Mouse (Mus musculus) B cell, adult 2 months (primary cell): ENCODE results near the gene Ceacam18.
A peak's percentile ranks its signal among the peaks of the same experiment; 100 is the strongest.
"Not testable (repeated sequence)": the region's sequence is repeated elsewhere in the genome, so short reads cannot be mapped to it uniquely, and the experiment has no call there.

Source experiments
- DNase-seq, 2 experiments: peaks; one replicate each; pipeline ENCODE4 v3.0.0; 2022

Ceacam18 gene

GRCm38 (mm10) chr7:43634500-43634899, at the start of gene Ceacam18:
TSS of gene Ceacam18 (plus strand) at chr7:43634707.
- no peak for DNase-seq

DNA sequence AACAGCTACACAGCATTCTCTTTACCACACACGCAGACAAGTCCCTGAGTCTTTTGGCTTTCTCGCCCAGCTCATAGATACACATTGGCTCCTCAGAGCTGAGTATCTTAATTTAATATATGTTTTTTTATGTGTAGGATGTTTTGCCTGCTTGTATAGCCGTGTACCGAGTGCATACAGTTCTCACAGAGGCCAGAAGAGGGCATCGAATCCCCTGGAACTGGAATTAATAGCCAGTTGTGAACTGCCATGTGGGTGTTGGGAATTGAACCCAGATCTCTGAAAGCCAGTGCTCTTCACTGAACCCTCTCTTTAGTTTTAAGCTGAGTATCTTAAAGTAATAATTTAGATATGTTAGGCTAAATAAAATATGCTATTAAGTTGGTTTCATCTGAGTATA, 49.7 kb upstream of the Ceacam18 start:
- peak; percentile 21 to 30 for DNase-seq

GRCm38 (mm10) chr7:43601884-43602283, 32.6 kb upstream of the Ceacam18 start:
- no peak for DNase-seq

- peak; percentile 7 to 25 for DNase-seq
These were observed 27.4 kb upstream of the Ceacam18 start, which contains the start of gene Zfp819 for GRCm38 (mm10) chr7:43606896-43607742. TSS of gene Zfp819 (plus strand) at chr7:43607169.

DNA sequence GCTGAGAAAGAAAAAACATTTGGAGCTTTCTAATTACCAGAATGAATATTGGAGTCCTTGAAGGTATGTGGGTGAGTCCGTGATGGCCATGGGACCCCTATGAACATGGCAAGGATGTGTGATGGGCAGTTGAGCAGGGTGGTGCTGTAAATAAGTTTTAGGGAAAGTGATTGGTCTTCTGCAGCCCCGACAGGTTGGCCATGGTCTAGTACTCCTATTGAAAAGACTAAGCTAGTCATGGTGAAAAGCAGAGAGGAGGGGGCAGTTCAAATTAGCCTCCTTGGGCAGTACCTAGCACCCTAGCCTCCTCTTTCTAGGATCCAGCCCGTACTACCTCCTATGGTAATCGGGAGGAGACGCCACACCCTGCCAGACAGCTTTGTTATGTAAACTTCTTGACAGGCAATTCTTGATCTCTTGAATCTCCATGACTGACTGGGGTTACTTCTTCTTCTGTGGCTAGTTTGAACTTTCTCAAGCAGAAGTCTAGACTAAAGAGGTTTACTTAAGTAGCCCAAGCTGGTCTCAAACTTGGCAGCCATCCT, 26.7 kb upstream of the Ceacam18 start:
- DNase-seq: no peak

DNA sequence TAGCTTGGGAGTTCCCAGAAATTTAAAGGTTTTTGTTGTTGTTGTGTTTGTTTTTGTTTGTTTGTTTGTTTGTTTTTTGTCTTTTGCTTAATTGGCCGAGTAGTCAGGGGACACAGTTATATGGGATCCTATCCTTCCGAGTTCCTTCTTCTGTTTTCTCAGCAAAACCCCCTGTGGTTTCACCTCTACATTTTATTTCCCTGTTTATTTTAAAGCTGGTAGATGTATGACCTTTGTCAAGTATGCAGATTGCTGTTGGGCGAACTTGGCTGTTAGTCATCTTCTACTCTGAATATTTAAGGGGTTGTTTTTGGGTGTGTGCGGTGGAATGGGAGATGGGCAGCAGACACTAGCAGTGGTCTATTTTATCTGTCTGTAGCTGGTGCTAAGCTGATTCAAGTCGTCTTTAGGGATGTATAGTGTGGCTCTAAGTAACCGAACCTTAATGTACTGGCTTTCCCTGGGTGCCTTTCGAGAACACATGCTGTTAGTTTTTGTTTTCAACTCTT, 26.1 kb upstream of the Ceacam18 start:
- no peak for DNase-seq

DNA sequence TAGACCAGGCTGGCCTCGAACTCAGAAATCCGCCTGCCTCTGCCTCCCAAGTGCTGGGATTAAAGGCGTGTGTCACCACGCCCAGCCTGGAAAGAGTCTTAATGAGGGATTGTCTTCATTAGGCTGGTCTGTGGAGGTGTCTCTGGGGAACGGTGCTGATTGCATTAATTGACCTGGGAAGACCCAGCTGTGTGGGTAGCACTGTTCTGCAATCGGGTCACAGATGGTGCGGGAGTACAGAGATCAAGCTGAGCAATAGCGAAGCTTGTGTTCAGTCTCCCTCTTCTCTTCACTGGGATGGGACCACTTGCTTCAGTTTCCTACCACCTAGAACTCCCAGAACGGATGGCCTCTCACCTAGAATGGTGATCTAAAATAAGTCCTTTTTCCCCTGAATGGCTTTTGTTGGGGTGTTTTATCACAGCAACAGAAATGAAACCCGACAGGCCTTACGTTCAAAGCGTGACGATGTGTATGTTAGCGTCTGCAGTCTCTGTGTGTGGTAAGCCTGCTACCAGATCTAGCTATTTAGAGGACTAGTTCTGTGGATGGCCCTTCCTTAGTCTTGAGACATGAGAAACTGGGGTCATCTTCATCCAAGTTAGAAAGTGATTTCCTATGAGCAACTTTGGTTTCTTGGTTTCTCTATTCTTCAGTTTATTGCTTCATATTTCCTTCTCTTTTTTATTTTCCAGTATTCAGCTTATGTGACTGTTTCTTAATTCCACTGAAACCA, 20.5 kb upstream of the Ceacam18 start:
- DNase-seq: no peak

DNA sequence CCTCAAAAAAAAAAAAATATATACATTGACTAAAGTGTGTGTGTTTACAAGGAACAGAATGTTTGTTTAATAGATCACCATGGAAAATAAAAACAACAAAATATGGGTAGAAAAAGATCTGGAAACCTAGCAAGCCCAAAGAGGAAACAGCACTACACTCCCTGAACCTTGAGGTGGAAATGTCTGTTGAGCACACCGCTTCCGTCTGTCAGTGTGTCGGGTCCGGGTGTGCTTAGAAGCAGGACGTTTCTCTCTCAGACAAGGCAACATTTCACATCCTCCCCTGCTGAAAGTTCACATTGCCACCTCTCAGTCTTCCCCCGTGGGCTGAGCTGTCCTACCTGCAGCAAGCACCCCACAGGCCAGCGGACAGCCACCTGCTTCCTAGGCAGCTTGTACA, 11.6 kb upstream of the Ceacam18 start:
- no peak for DNase-seq

DNA sequence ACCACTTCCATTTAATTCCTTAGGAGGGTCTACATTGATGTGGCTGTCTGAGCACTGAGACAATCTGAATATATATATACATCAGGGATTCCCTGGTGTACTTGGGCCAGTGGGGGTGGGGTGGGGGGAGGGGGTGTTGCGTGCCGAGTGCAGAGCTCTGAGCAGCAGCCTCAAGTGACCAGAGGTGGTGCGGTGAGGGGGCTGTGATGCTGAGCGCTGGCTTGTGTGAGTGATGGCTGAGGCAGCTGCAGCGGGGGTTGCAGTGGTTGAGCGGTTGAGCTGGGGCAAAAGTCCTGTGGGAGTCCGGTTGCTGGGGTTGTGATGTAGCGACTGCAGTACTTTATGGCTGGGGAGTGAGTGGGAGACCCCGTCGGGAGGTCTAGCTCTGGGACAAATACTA, 10.7 kb upstream of the Ceacam18 start:
- DNase-seq: no peak

DNA sequence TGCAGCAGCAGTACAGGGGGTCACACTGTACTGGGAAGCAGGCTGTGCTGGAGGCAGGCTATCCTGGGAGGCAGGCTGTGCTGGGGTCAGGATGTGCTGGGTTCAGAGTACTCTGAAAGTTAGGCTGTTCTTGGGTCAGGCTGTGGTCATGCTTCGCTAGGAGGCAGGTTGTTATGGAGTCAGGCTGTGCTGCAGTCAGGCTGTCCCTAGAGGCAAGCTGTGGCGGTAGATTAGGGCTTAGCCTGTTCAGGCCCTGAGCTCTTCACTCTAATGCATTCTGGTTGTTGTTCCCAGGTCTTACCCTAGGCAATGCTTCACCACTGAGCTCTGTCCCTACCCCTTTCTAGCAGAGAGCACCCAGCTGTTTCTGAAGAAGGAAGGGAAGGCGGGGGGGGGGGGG, 9.4 kb upstream of the Ceacam18 start:
- DNase-seq: no peak

GRCm38 (mm10) chr7:43625794-43626422, 8.6 kb upstream of the Ceacam18 start:
- DNase-seq: no peak

DNA sequence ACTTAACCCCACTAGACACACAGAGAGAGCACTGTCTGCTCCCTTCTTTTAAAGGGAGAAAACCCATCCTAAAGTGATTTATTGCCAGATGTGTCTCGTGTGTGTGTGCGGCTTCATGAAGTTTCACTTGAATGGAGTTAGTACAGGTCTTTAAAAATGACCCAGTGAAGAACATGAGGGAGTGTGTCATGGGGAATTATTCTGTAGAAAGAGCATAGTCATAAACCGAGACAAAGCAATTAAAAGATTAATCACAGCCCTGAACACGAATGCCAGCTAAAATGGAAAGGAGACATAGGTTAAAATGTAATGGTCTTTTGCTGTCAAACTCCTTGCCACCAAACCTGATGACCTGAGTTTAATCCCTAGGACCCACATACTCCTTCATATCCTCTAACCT, 567 bp upstream of the Ceacam18 start:
- no peak for DNase-seq

- no peak for DNase-seq
These were observed 1.7 kb downstream of the Ceacam18 start for GRCm38 (mm10) chr7:43636194-43636593.

DNA sequence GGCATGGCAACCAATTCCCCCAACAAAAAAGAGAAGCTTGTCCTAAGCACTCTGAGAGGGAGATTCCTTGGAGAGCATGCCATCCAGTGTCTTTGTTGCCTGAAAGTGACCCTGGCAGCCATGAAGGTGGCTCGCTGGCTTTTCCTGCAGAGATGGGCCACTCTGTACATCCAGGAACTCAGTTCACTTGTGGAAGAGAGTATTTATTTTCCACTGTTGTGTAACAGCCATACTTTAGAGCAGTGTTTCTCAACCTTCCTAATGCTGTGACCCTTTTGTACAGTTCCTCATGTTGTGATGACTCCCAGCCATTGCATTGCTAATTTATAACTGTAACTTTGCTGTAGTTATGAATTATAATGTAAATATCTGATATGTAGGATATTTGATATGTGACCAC, 2.6 kb downstream of the Ceacam18 start:
- DNase-seq: no peak

DNA sequence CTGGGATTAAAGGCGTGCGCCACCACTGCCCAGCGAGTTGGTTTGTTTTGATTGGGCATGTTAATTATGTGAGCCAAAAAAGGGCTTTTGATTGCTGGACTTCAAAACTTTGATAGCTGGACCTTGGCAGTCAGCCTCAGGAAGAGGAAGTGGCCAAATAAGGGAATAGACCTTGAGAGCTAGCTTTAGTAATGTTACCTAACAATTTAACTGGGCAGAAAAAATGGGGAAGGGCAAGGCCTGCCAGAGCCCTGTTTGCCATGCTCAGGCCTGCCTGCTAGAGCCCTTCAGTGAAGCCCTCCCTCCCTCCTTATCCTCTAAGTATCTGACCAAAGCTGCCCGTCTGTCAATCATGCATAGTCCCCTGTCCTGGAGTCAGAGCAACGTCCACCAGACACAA, 8.1 kb downstream of the Ceacam18 start:
- no peak for DNase-seq

GRCm38 (mm10) chr7:43643046-43643652, 8.6 kb downstream of the Ceacam18 start:
- no peak for DNase-seq

DNA sequence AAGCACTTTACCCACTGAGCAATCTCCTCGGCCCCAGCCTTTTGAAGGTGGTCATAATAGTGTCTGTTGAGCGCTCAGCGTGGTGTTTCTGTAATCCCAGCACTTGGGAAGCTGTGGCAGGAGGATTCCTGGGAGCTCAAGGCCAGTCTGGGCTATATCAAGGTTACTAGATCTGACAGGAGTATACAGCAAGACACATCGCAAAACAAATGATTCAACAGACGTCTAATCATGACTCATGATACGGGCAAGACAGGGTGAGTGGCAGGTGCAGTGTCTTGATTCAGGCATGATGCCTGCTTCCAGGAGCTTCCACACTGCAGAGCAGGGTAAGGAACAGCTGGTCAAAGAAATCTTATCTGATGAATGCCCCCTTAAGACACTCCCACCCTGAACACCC, 18.2 kb downstream of the Ceacam18 start:
- DNase-seq: no peak

- no peak for DNase-seq
These were observed 20.0 kb downstream of the Ceacam18 start for GRCm38 (mm10) chr7:43654519-43654918.

GRCm38 (mm10) chr7:43656232-43656631, 21.7 kb downstream of the Ceacam18 start:
- no peak for DNase-seq

- DNase-seq: no peak
These were observed 25.5 kb downstream of the Ceacam18 start, which contains the start of gene Siglece for GRCm38 (mm10) chr7:43660002-43660401. TSS of gene Siglece (minus strand) at chr7:43660161.

- no peak for DNase-seq
These were observed 28.3 kb downstream of the Ceacam18 start for GRCm38 (mm10) chr7:43662804-43663203.

DNA sequence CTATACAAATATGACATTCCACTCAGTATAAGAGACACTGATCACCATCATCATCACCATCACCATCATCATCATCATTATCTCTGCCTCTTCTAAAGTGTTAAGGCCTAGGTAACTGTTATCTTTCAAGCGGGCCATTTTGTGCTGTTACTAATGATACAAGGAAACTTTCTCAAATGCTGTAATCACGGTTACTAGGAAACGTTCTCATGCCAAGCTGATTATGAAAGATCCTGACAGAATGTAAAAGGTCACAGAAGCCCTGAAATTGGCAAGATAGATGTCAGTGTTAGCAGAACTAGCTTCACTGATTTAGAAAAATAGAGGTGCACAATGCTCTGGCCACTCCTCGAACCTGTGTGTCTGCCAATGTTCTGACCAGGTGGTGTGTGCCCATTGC, 32.7 kb downstream of the Ceacam18 start:
- not testable (repeated sequence) for DNase-seq

DNA sequence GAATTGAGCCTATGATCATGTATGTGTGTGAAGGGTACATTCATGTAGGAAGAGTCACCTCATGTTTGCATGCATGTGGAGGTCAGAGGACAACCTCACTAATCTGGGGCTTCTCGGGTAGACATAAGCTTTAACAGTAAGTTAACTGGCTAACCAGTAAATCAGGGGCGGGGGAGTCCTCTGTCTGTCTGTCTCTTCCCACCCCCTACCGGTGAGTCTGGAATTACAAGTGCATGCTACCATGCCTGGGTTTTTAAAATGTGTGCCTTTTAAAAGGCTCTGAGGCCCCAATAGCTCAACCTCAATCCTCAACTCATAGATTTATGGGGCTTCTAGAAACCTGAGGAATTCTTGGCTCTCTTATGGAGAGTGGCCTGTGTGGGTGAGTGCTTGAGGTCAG, 34.1 kb downstream of the Ceacam18 start:
- peak; percentile 53 to 59 for DNase-seq
